Mouse (Mus musculus): ENCODE measurements around the gene Ipo13.

DNA sequence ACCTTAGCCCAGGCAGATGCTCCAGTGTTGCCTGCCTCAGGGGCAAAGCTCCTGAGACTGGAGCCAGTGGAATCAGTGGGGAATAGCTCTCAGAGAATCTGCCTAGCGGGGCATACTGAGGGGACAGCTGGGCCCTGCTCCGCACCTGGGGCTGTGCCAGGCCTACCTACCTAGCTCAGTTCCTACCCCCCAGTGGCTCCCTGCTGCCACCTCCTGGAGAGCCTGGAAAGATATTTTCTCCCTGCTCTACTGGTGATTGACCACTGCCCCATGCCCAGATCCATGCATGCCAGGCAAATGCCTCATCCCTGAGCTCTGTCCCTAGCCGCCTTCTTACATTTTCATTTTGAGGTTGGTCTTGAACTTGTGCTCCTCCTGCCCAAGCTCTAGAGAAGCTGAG, 56.0 kb downstream of the Ipo13 start:
- no peak for TF ChIP-seq TCF12 (IDR thresholded peaks at IDR 0.05; ENCODE audit: low read depth, low read length)
- no peak for TF ChIP-seq POLR2A (IDR thresholded peaks at IDR 0.05; ENCODE audit: low read depth, low read length)
- peak; percentile 15 to 71; a peak in 2 of 4 replicates for TF ChIP-seq CTCF (conservative IDR thresholded peaks at IDR 0.05 in 1 of 2, IDR thresholded peaks at IDR 0.05 in 1 of 2; ENCODE audit: low read depth in 2 of 2, low read length in 2 of 2)
